Mouse (Mus musculus) lung, adult 2 months (tissue): ENCODE data around the gene Gm9747.

Experiments
- CTCF ChIP-seq: fragments of 200-500 bp; IDR thresholded peaks from 2 replicates; pipeline ENCODE4 v1.5.1; 2011; ENCODE audit warnings: mild to moderate bottlenecking, low read length, control low read depth; ENCODE audit not compliant: insufficient read depth
- POLR2A ChIP-seq: fragments of 200-500 bp; IDR thresholded peaks from 2 replicates; pipeline ENCODE4 v1.6.1; 2011; ENCODE audit warnings: low read depth, mild to moderate bottlenecking, control low read depth, low read length, borderline replicate concordance; ENCODE audit errors: extremely low read depth

DNA sequence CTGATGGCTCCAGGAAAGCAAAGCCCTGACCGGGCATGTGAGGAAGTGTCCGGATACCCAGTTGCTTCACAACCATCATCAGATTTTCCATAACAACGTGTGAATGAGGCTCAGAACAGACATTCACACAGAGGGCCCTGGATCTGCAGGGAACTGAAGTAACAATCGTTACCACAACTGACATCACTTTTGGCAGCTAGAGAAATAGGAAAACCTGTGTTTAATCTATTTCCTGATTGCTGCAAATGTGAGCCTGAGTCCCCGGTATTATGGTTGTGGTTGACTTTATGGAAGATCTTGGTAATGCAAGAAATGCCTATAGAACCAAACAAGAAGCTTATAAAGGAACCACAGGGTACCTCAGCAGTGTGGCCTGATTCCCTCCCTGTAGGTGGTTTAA lies 12.1 kb downstream of the Gm9747 start:
- TF ChIP-seq CTCF, result no peak
- TF ChIP-seq POLR2A, result no peak
